Mouse (Mus musculus) brain, embryonic 14.5 days (tissue): ENCODE results near the gene Defb43.

ENCODE experiments used
- CTCF ChIP-seq: fragments of 200-500 bp; IDR thresholded peaks from 2 replicates; pipeline ENCODE4 v1.5.1; 2012; ENCODE audit warnings: inconsistent platforms, mild to moderate bottlenecking, moderate library complexity, borderline replicate concordance; ENCODE audit not compliant: insufficient read depth, insufficient read length; ENCODE audit errors: extremely low read depth
- POLR2A ChIP-seq: fragments of 200-500 bp; IDR thresholded peaks from 2 replicates; pipeline ENCODE4 v1.6.1; 2012; ENCODE audit warnings: mild to moderate bottlenecking, inconsistent platforms, borderline replicate concordance; ENCODE audit not compliant: poor library complexity, insufficient read depth, insufficient read length, severe bottlenecking; ENCODE audit errors: extremely low read depth

- peak; percentile 71; the same call in 1 of the 2 replicates for TF ChIP-seq CTCF
- no peak for TF ChIP-seq POLR2A
These were observed 36.5 kb upstream of the Defb43 start for GRCm38 (mm10) chr14:62975046-62975445.
